1 mouse cellular context compared by ENCODE assay signal in genomic region chr2:127308660-127309059, GRCm38 (mm10).
A peak's percentile ranks its signal among the peaks of the same experiment; 100 is the strongest.
TF ChIP-seq lines count a peak whose summit lies in the region.

No protein-coding gene starts in this region.

TF ChIP-seq in MEL, 35 proteins besides CTCF, POLR2A, EP300 and RAD21:
- TF ChIP-seq MAX (IDR thresholded peaks at IDR 0.05; ENCODE audit: low read length), result no peak
- no peak for TF ChIP-seq GATA1 (IDR thresholded peaks at IDR 0.05; ENCODE audit: low read depth, low read length)
- TF ChIP-seq CHD1 (IDR thresholded peaks at IDR 0.05; ENCODE audit: low read depth, low read length), result no peak
- TF ChIP-seq TAL1 (IDR thresholded peaks at IDR 0.05; ENCODE audit: low read length), result no peak
- no peak for TF ChIP-seq KAT2A (conservative IDR thresholded peaks at IDR 0.05; ENCODE audit: low read depth, low read length)
- peak; percentile 82 for TF ChIP-seq SMC3 (IDR thresholded peaks at IDR 0.05; ENCODE audit: low read depth, low read length)
- TF ChIP-seq ZMIZ1 (IDR thresholded peaks at IDR 0.05; ENCODE audit: low read depth, low read length), result no peak
- no peak for TF ChIP-seq E2F4 (IDR thresholded peaks at IDR 0.05; ENCODE audit: borderline replicate concordance, low read depth, low read length)
- no peak for TF ChIP-seq UBTF (IDR thresholded peaks at IDR 0.05; ENCODE audit: borderline replicate concordance, insufficient read depth, low read depth, low read length)
- no peak for TF ChIP-seq ETS1 (IDR thresholded peaks at IDR 0.05; ENCODE audit: low read depth, low read length)
- TF ChIP-seq POLR2AphosphoS5 (IDR thresholded peaks at IDR 0.05; ENCODE audit: borderline replicate concordance, low read depth, low read length), result no peak
- TF ChIP-seq ZC3H11A (IDR thresholded peaks at IDR 0.05; ENCODE audit: low read depth, low read length), result peak; percentile 43
- no peak for TF ChIP-seq BHLHE40 (IDR thresholded peaks at IDR 0.05; ENCODE audit: borderline replicate concordance, low read depth, low read length)
- no peak for TF ChIP-seq POLR2AphosphoS2 (IDR thresholded peaks at IDR 0.05; ENCODE audit: low read length)
